Mouse (Mus musculus) neural tube, embryonic 15.5 days (tissue): ENCODE measurements around the gene Gfer. TPM values are rescaled to one million over a fixed set of nuclear protein-coding genes. Genes with fewer than 3 reads are reported as not detected.

Experiments
- ATAC-seq: fragments of 200-750 bp; cut with Nextera tagmentation; 2 replicates; pipeline ENCODE4 v1.8.0; 2017; ENCODE audit warnings: mild to moderate bottlenecking, moderate TSS enrichment, moderate library complexity; ENCODE audit not compliant: low FRiP score
- H3K27ac ChIP-seq: fragments of 300-500 bp; sonication (generic); replicated peaks from 2 replicates; pipeline ENCODE4 v1.5.1; 2015; ENCODE audit warnings: mild to moderate bottlenecking, inconsistent platforms
- H3K27me3 ChIP-seq: fragments of 300-500 bp; sonication (generic); replicated peaks from 2 replicates; pipeline ENCODE4 v1.6.1; 2015; ENCODE audit warnings: inconsistent platforms
- H3K36me3 ChIP-seq: fragments of 300-500 bp; sonication (generic); 2 replicates; pipeline ENCODE4 v1.6.1; 2015; ENCODE audit warnings: inconsistent platforms
- H3K4me1 ChIP-seq: fragments of 300-500 bp; sonication (generic); 2 replicates; pipeline ENCODE4 v1.6.1; 2015; ENCODE audit warnings: inconsistent platforms
- H3K4me2 ChIP-seq: fragments of 300-500 bp; sonication (generic); 2 replicates; pipeline ENCODE4 v1.6.1; 2015; ENCODE audit warnings: inconsistent platforms, mild to moderate bottlenecking, moderate library complexity
- H3K4me3 ChIP-seq: fragments of 300-500 bp; sonication (generic); replicated peaks from 2 replicates; pipeline ENCODE4 v1.5.1; 2015; ENCODE audit warnings: mild to moderate bottlenecking, inconsistent platforms
- H3K9ac ChIP-seq: fragments of 300-500 bp; sonication (generic); replicated peaks from 2 replicates; pipeline ENCODE4 v1.6.1; 2015; ENCODE audit warnings: mild to moderate bottlenecking, inconsistent platforms
- H3K9me3 ChIP-seq: fragments of 300-500 bp; sonication (generic); replicated peaks from 2 replicates; pipeline ENCODE4 v1.6.1; 2016; ENCODE audit warnings: inconsistent platforms
- whole genome bisulfite sequencing: fragments of 180-500 bp; shearing (Covaris S2); methylation state at CpG from one replicate; pipeline ENCODE4 v1.1.7; 2015; ENCODE audit warnings: mixed read lengths; 5-methylcytosine and 5-hydroxymethylcytosine counted together
- polyA plus RNA-seq: library from polyadenylated mRNA; unstranded; fragments of >200 nt; fragmentation: Nextera tagmentation; extraction: Ambion mirVana; gene quantifications from 2 replicates; pipeline ENCODE4 v1.2.1, GENCODE M21; 2015

Gene Gfer
- polyA plus RNA-seq, 1 experiment from 2014 or later: 37.9 TPM

DNA sequence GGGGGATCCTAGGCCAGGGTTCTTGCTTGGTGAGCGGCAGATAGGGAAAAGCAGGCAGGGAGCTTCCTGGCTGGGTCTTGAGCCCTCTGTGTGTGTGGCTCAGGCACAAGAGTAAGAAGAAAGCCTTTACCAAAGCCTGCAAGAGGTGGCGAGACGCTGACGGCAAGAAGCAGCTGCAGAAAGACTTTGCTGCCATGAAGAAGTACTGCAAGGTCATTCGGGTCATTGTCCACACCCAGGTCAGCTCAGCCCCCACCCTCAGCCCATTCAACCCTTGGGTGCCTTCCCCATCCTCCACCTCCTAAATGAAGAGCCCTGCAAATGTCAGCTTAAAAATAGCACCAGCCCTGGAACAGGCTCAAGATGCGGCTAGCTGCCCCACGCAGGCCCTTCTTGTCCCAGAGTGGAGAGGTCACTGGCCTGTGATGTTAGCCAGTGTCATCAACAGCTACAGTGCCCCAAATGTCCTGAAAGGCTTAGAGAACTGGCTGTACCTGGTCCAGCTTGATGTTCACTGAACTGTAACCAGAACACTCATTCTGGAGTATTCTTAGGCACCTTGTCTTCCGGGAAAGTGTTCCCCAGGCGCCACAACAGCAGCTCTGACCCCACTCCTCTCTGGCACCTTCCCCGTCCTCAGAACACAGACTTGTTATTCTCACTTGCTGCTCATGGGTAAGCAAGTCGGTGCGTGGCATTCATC is 36.4 kb upstream of the Gfer start:
- WGBS: 77% methylated on average over 12 of the region's 12 CpGs
- no peaks in the 10 kb centered on the region for H3K9me3 ChIP-seq
- 0 out of 2 replicates have a peak, but pooled peaks cover 4% of the 10 kb centered on the region for H3K27me3 ChIP-seq
- no peak overlapping the region for H3K27ac ChIP-seq
- no peak overlapping the region for H3K4me3 ChIP-seq
- H3K36me3 ChIP-seq: no peaks in the 10 kb centered on the region
- no peak overlapping the region for H3K4me2 ChIP-seq
- ATAC-seq: no peak
- no peak overlapping the region; the same call in 1 of the 2 replicates for H3K9ac ChIP-seq
- peaks cover 12% of the 10 kb centered on the region for H3K4me1 ChIP-seq

DNA sequence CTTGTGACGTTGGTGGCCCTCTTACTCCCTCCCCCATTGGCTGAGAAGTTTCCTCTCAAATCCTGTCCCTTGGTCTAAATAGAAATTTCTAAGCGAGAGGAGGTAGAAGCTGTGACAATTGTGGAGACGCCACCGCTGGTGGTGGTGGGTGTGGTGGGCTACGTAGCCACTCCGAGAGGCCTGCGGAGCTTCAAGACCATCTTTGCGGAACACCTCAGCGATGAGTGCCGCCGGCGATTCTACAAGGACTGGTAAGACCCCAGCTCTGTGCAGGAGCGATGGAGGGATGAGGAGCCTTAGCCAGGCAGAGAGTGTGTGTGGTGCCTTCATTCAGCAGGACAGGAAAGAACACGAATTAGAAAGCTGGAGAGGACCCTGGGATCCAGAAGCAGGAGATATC is 34.8 kb upstream of the Gfer start:
- no peak for ATAC-seq
- Histone ChIP-seq H3K4me2 (no peak overlapping the region), H3K4me3 (no peak overlapping the region), H3K36me3 (no peaks in the 10 kb centered on the region), H3K27me3 (0 out of 2 replicates have a peak, but pooled peaks cover 4% of the 10 kb centered on the region), H3K27ac (no peak overlapping the region), H3K9me3 (no peaks in the 10 kb centered on the region), H3K9ac (no peak overlapping the region), H3K4me1 (peaks cover 1% of the 10 kb centered on the region; the same call in 1 of the 2 replicates)
- WGBS: 82% methylated on average over 14 of the region's 14 CpGs

GRCm38 (mm10) chr17:24729067-24729466 is 33.1 kb upstream of the Gfer start:
- H3K36me3 ChIP-seq: no peaks in the 10 kb centered on the region
- 79% methylated on average over 6 of the region's 6 CpGs for WGBS
- ATAC-seq: no peak
- H3K9me3 ChIP-seq: no peaks in the 10 kb centered on the region
- peaks cover 4% of the 10 kb centered on the region; the same call in 1 of the 2 replicates for H3K4me1 ChIP-seq
- no peak overlapping the region for H3K4me2 ChIP-seq
- no peak overlapping the region for H3K9ac ChIP-seq
- 0 out of 2 replicates have a peak, but pooled peaks cover 4% of the 10 kb centered on the region for H3K27me3 ChIP-seq
- H3K27ac ChIP-seq: no peak overlapping the region
- H3K4me3 ChIP-seq: no peak overlapping the region

- H3K4me3 ChIP-seq: no peak overlapping the region
Measured at GRCm38 (mm10) chr17:24728184-24728583, 32.2 kb upstream of the Gfer start.

DNA sequence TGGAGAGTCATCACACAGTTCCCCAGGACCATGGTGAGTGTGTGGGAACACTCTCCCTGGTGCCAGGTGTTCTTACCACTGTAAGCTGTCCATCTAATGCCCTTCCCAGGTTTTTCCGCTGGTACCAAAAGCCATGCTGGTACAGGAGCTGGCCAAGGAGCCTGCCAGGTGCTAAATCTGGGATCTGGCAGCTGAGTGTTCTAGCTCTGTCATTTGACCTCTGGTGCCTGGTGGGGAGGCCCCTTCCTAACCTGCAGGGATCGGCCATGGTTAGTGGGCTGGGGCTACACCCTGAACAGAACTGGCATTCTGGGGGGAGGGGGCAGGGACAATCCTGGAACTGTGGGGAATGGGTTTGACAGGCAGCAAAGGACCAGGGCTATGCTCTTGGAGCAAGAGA is 31.7 kb upstream of the Gfer start, which contains the start of gene Rpl3l:
Gene Rpl3l (plus strand): TSS at position 203 of the 400 bp plus-strand sequence.
- WGBS: 80% methylated on average over 2 of the region's 2 CpGs

More at GRCm38 (mm10) chr17:24728184-24728583, 32.2 kb upstream of the Gfer start:
- WGBS: 76% methylated on average over 17 of the region's 17 CpGs
- Histone ChIP-seq H3K9me3 (no peaks in the 10 kb centered on the region), H3K27me3 (0 out of 2 replicates have a peak, but pooled peaks cover 4% of the 10 kb centered on the region), H3K4me2 (no peak overlapping the region), H3K9ac (no peak overlapping the region), H3K27ac (no peak overlapping the region), H3K36me3 (no peaks in the 10 kb centered on the region), H3K4me1 (peaks cover 9% of the 10 kb centered on the region)
- no peak for ATAC-seq

GRCm38 (mm10) chr17:24725637-24726390 is 29.9 kb upstream of the Gfer start:
- Histone ChIP-seq H3K9me3 (no peaks in the 10 kb centered on the region), H3K27ac (no peak overlapping the region), H3K4me3 (no peak overlapping the region), H3K4me2 (no peak overlapping the region), H3K27me3 (no peaks in the 10 kb centered on the region), H3K4me1 (peaks cover 31% of the 10 kb centered on the region), H3K36me3 (peaks cover 15% of the 10 kb centered on the region), H3K9ac (no peak overlapping the region)
- WGBS: 68% methylated on average over 3 of the region's 3 CpGs
- no peak for ATAC-seq

More for the DNA sequence above, 31.7 kb upstream of the Gfer start, which contains the start of gene Rpl3l:
- peaks cover 15% of the 10 kb centered on the region for H3K4me1 ChIP-seq
- H3K27ac ChIP-seq: no peak within 1 kb of the TSS
- H3K4me2 ChIP-seq: no peak within 1 kb of the TSS
- no peak for ATAC-seq
- H3K27me3 ChIP-seq: 0 out of 2 replicates have a peak, but pooled peaks cover 4% of the 10 kb centered on the region
- H3K9ac ChIP-seq: no peak within 1 kb of the TSS
- peaks cover under 1% of the 10 kb centered on the region for H3K36me3 ChIP-seq
- no peaks in the 10 kb centered on the region for H3K9me3 ChIP-seq
- H3K4me3 ChIP-seq: no peak within 1 kb of the TSS

GRCm38 (mm10) chr17:24724184-24724583 is 28.2 kb upstream of the Gfer start, which contains the start of gene Ndufb10:
TSS of gene Ndufb10 (minus strand) at chr17:24724478.
- peak within 1 kb of the TSS; percentile 98 for H3K9ac ChIP-seq
- H3K4me1 ChIP-seq: peaks cover 31% of the 10 kb centered on the region
- under 1% methylated on average over 30 of the region's 30 CpGs for WGBS
- H3K9me3 ChIP-seq: no peaks in the 10 kb centered on the region
- no peaks in the 10 kb centered on the region for H3K27me3 ChIP-seq
- peaks cover 15% of the 10 kb centered on the region for H3K36me3 ChIP-seq
- H3K4me2 ChIP-seq: peak within 1 kb of the TSS; percentile 91
- H3K27ac ChIP-seq: peak within 1 kb of the TSS; percentile 90
- ATAC-seq: peak; percentile 67
- peak within 1 kb of the TSS; percentile 84 for H3K4me3 ChIP-seq

- Histone ChIP-seq H3K36me3 (peaks cover 15% of the 10 kb centered on the region), H3K27me3 (no peaks in the 10 kb centered on the region), H3K27ac (peak overlapping the region; percentile 90), H3K4me3 (peak overlapping the region; percentile 84), H3K4me2 (peak overlapping the region; percentile 91), H3K4me1 (peaks cover 35% of the 10 kb centered on the region), H3K9ac (peak overlapping the region; percentile 98), H3K9me3 (no peaks in the 10 kb centered on the region)
- WGBS: under 1% methylated on average over 15 of the region's 15 CpGs
- ATAC-seq: 0 out of 2 replicates have a peak, but pooled peaks have one; percentile 4
Measured at GRCm38 (mm10) chr17:24723881-24724180, 27.9 kb upstream of the Gfer start.

- WGBS: 4% methylated on average over 12 of the region's 12 CpGs
- Histone ChIP-seq H3K27me3 (no peaks in the 10 kb centered on the region), H3K27ac (peak overlapping the region; percentile 90), H3K9ac (peak overlapping the region; percentile 98), H3K4me3 (peak overlapping the region; percentile 84), H3K4me1 (peaks cover 38% of the 10 kb centered on the region), H3K36me3 (peaks cover 15% of the 10 kb centered on the region), H3K9me3 (no peaks in the 10 kb centered on the region), H3K4me2 (peak overlapping the region; percentile 91)
- no peak for ATAC-seq
Measured at GRCm38 (mm10) chr17:24723122-24723880, 27.3 kb upstream of the Gfer start.

DNA sequence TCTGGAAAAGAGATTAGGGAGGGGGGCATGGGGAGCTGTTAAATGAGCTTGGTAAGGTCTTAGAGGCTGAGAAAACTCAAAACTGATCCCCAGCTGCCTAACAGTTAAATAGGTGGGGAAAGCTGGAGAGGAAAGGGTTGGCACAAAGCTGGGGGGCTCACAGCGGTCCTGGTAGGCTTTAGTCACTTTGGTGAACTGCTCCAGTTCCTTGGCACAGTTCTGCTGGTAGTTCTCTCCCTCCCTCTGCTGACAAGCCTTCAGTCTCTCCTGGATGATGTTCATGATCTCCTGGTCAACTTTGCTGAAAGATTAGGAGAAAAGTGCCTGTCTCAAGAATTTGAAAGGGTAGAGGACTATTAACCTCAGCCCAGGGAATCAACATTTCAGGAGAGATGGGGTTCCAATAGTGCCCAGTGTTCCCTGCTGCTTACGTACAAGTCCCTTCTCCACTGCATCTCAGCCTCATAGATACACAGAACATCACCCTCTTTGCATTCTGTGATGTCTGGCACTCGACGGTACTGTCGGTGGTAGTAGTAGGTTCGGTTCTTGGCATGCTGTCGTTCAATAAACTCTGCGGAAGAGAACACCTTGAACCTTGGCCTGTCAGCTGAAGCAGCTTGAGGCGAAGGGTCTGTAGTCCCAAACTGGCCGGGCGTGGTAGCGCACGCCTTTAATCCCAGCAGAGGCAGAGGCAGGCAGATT is 26.4 kb upstream of the Gfer start:
- H3K4me3 ChIP-seq: peak overlapping the region; percentile 84; the same call in 1 of the 2 replicates
- H3K9ac ChIP-seq: no peak overlapping the region
- H3K4me2 ChIP-seq: peak overlapping the region; percentile 91
- H3K27me3 ChIP-seq: no peaks in the 10 kb centered on the region
- 31% methylated on average over 13 of the region's 13 CpGs for WGBS
- no peak overlapping the region for H3K27ac ChIP-seq
- peaks cover 15% of the 10 kb centered on the region for H3K36me3 ChIP-seq
- peaks cover 38% of the 10 kb centered on the region for H3K4me1 ChIP-seq
- ATAC-seq: no peak
- no peaks in the 10 kb centered on the region for H3K9me3 ChIP-seq
